In genomic region chr3:68782363-68782762, GRCm38 (mm10) we compare ENCODE assay signal across 23 mouse cellular contexts.
DNase-seq lines count a peak whose midpoint lies in the region; ATAC-seq and TF ChIP-seq lines count a peak whose summit lies in the region.
"Had no signal": no experiment of that assay in that cellular context is flagged by ENCODE, and none has a peak within 500 bp of the region (broad histone marks: within the 10 kb centered on the region; RNA-seq: fewer than 3 reads in every experiment).

No protein-coding gene starts in this region.

- no peaks in the 10 kb centered on the region for H3K27me3 ChIP-seq in heart, embryonic 13.5 days (replicated peaks)
- H3K27me3 ChIP-seq in liver, adult 2 months (ENCODE audit: control insufficient read depth, insufficient read depth, low read length), result no peaks in the 10 kb centered on the region
- 0 out of 2 replicates have a peak, but pooled peaks cover 8% of the 10 kb centered on the region for H3K27me3 ChIP-seq in liver, embryonic 12.5 days (replicated peaks)
- no peaks in the 10 kb centered on the region for H3K27me3 ChIP-seq in liver, postnatal 0 days (ENCODE audit: insufficient read depth, low read length)
- H3K27me3 ChIP-seq: forebrain, embryonic 12.5 days; liver, embryonic 13.5 days; lung, embryonic 15.5 days; midbrain, embryonic 15.5 days; stomach, embryonic 15.5 days had no signal

- no peaks in the 10 kb centered on the region for H3K79me2 ChIP-seq in liver, adult 2 months (ENCODE audit: control insufficient read depth, insufficient read depth, low read length)

- H3K36me3 ChIP-seq in heart, embryonic 13.5 days, result no peaks in the 10 kb centered on the region
- H3K36me3 ChIP-seq in liver, adult 2 months (ENCODE audit: control insufficient read depth, insufficient read depth, low read length), result no peaks in the 10 kb centered on the region
- H3K36me3 ChIP-seq in liver, embryonic 12.5 days, result no peaks in the 10 kb centered on the region
- no peaks in the 10 kb centered on the region for H3K36me3 ChIP-seq in liver, postnatal 0 days (replicated peaks; ENCODE audit: insufficient read depth, low read length)
- H3K36me3 ChIP-seq: forebrain, embryonic 12.5 days; hindbrain, embryonic 10.5 days; liver, embryonic 13.5 days; lung, embryonic 15.5 days; midbrain, embryonic 15.5 days; stomach, embryonic 15.5 days had no signal

- peaks cover 48% of the 10 kb centered on the region for H3K4me1 ChIP-seq in heart, embryonic 13.5 days
- peaks cover 2% of the 10 kb centered on the region for H3K4me1 ChIP-seq in liver, adult 2 months (ENCODE audit: control insufficient read depth, insufficient read depth, low read length)
- peaks cover 14% of the 10 kb centered on the region; the same call in 1 of the 2 replicates for H3K4me1 ChIP-seq in liver, embryonic 12.5 days
- peaks cover 3% of the 10 kb centered on the region; the same call in 1 of the 2 replicates for H3K4me1 ChIP-seq in liver, postnatal 0 days (ENCODE audit: insufficient read depth)
- H3K4me1 ChIP-seq: liver, embryonic 13.5 days; midbrain, embryonic 15.5 days had no signal

- peak overlapping the region; percentile 44 for H3K27ac ChIP-seq in heart, embryonic 13.5 days (replicated peaks)
- no peak overlapping the region for H3K27ac ChIP-seq in liver, adult 2 months (replicated peaks; ENCODE audit: insufficient read depth, low read depth, low read length)
- no peak overlapping the region for H3K27ac ChIP-seq in liver, embryonic 12.5 days
- no peak overlapping the region for H3K27ac ChIP-seq in liver, postnatal 0 days (ENCODE audit: low read depth)
- H3K27ac ChIP-seq: forebrain, embryonic 12.5 days; liver, embryonic 13.5 days; lung, embryonic 15.5 days; midbrain, embryonic 15.5 days; stomach, embryonic 15.5 days had no signal

- no peak overlapping the region for H3K4me2 ChIP-seq in heart, embryonic 13.5 days
- no peak overlapping the region for H3K4me2 ChIP-seq in liver, embryonic 12.5 days
- H3K4me2 ChIP-seq in liver, postnatal 0 days (ENCODE audit: low read depth, low read length), result no peak overlapping the region
- H3K4me2 ChIP-seq: forebrain, embryonic 12.5 days; liver, embryonic 13.5 days; lung, embryonic 15.5 days; midbrain, embryonic 15.5 days; stomach, embryonic 15.5 days had no signal

- ATAC-seq in heart, embryonic 13.5 days (ENCODE audit: extremely low read depth, insufficient number of reproducible peaks, low FRiP score, low TSS enrichment), result no peak
- no peak for ATAC-seq in liver, embryonic 12.5 days
- peak; percentile 66 for ATAC-seq in liver, postnatal 0 days
- ATAC-seq: midbrain, embryonic 15.5 days had no signal

- TF ChIP-seq EP300 in liver, postnatal 0 days (IDR thresholded peaks at IDR 0.05; ENCODE audit: low read depth), result no peak

- TF ChIP-seq POLR2A in liver, adult 2 months (IDR thresholded peaks at IDR 0.05; ENCODE audit: extremely low read depth, insufficient read depth, low read length), result no peak

- no peak overlapping the region for H3K4me3 ChIP-seq in heart, embryonic 13.5 days
- no peak overlapping the region for H3K4me3 ChIP-seq in liver, adult 2 months (ENCODE audit: insufficient read depth, low read depth, low read length)
- no peak overlapping the region for H3K4me3 ChIP-seq in liver, embryonic 12.5 days
- H3K4me3 ChIP-seq in liver, postnatal 0 days (ENCODE audit: low read depth, low read length), result no peak overlapping the region
- H3K4me3 ChIP-seq: erythroblast, embryonic 14.5 days; forebrain, embryonic 12.5 days; hindbrain, embryonic 10.5 days; liver, embryonic 13.5 days; lung, embryonic 15.5 days; midbrain, embryonic 15.5 days; stomach, embryonic 15.5 days had no signal

- no peaks in the 10 kb centered on the region for H3K9me3 ChIP-seq in heart, embryonic 13.5 days
- H3K9me3 ChIP-seq in liver, embryonic 12.5 days (replicated peaks), result no peaks in the 10 kb centered on the region
- no peaks in the 10 kb centered on the region for H3K9me3 ChIP-seq in liver, postnatal 0 days (ENCODE audit: low read length)
- H3K9me3 ChIP-seq: forebrain, embryonic 12.5 days; hindbrain, embryonic 10.5 days; liver, embryonic 13.5 days; lung, embryonic 15.5 days; midbrain, embryonic 15.5 days; stomach, embryonic 15.5 days had no signal

- 55% methylated on average over 4 of the region's 4 CpGs for WGBS in heart, embryonic 13.5 days
- 37% methylated on average over 4 of the region's 4 CpGs for WGBS in liver, adult 2 months
- WGBS in liver, embryonic 12.5 days (ENCODE audit: insufficient replicate concordance), result 59% methylated on average over 4 of the region's 4 CpGs
- WGBS in liver, postnatal 0 days (ENCODE audit: insufficient replicate concordance), result 64% methylated on average over 4 of the region's 4 CpGs

- no peak for DNase-seq in heart, adult 18-20 months
- DNase-seq in liver, adult 2 months (ENCODE audit: extremely low read depth, low read depth, low spot score), result peak; percentile 50
- peak; percentile 50 for DNase-seq in embryo, embryonic 11 days
- no peak for DNase-seq in liver, postnatal 0 days
- no peak for DNase-seq in frontal cortex, postnatal 25 days (ENCODE audit: low spot score in 2 of 2)
- DNase-seq in kidney, postnatal 36 days, result no peak
- DNase-seq: adrenal gland, adult 2 months; cerebellum, adult 11 months; cerebellum, postnatal 10 days; gastrocnemius, postnatal 10 days; kidney, adult 18-20 months; layer of hippocampus, adult 9-11 months; liver, embryonic 13.5 days; lung, postnatal 36 days; right cerebral cortex, adult 18-20 months had no signal

- no peak for TF ChIP-seq CTCF in liver, adult 2 months (IDR thresholded peaks at IDR 0.05; ENCODE audit: low read depth, low read length)
- TF ChIP-seq CTCF in liver, postnatal 0 days (IDR thresholded peaks at IDR 0.05; ENCODE audit: low read depth), result no peak

- H3K9ac ChIP-seq in heart, embryonic 13.5 days, result no peak overlapping the region
- H3K9ac ChIP-seq in liver, adult 2 months (ENCODE audit: low read depth, low read length), result no peak overlapping the region
- H3K9ac ChIP-seq in liver, embryonic 12.5 days, result no peak overlapping the region
- H3K9ac ChIP-seq in liver, postnatal 0 days (replicated peaks), result no peak overlapping the region
- H3K9ac ChIP-seq: forebrain, embryonic 12.5 days; liver, embryonic 13.5 days; lung, embryonic 15.5 days; midbrain, embryonic 15.5 days; stomach, embryonic 15.5 days had no signal

Comparison
In these comparisons a context has a peak if more than half of its experiments do, and no peak if none do; other contexts are left out.
1. DNase-seq: peak in liver, adult 2 months (single experiment) and embryo, embryonic 11 days (single experiment); none in heart, adult 18-20 months (0 of 2), liver, postnatal 0 days (single experiment), frontal cortex, postnatal 25 days (0 of 2) and kidney, postnatal 36 days (0 of 2).